Mouse (Mus musculus) small intestine, adult 2 months (tissue): Measurements from ENCODE around the gene Lrrc58. TPM values are rescaled to one million over a fixed set of nuclear protein-coding genes. Genes with fewer than 3 reads are reported as not detected.

Experiments
- H3K27ac ChIP-seq: fragments of 200-500 bp; 2 replicates; pipeline ENCODE4 v1.5.1; 2012; ENCODE audit warnings: low read depth, low read length, control low read depth, inconsistent platforms; ENCODE audit not compliant: insufficient read depth
- H3K27me3 ChIP-seq: fragments of 200-500 bp; 2 replicates; pipeline ENCODE4 v1.6.1; 2012; ENCODE audit warnings: mild to moderate bottlenecking, moderate library complexity, low read length, inconsistent platforms; ENCODE audit not compliant: control insufficient read depth, insufficient read depth
- H3K36me3 ChIP-seq: fragments of 200-500 bp; 2 replicates; pipeline ENCODE4 v1.6.1; 2012; ENCODE audit warnings: mild to moderate bottlenecking, low read length, control low read depth, inconsistent platforms; ENCODE audit not compliant: control insufficient read depth, insufficient read depth
- H3K4me1 ChIP-seq: fragments of 200-500 bp; 2 replicates; pipeline ENCODE4 v1.6.1; 2012; ENCODE audit warnings: low read length, inconsistent platforms, mixed read lengths; ENCODE audit not compliant: control insufficient read depth, insufficient read depth, insufficient read length
- H3K4me3 ChIP-seq: fragments of 200-500 bp; 2 replicates; pipeline ENCODE4 v1.5.1; 2012; ENCODE audit warnings: low read depth, mild to moderate bottlenecking, control low read depth, inconsistent platforms, low read length, moderate library complexity
- CTCF ChIP-seq: fragments of 200-500 bp; IDR thresholded peaks from 2 replicates; pipeline ENCODE4 v1.5.1; 2012; ENCODE audit warnings: low read depth, mild to moderate bottlenecking, control low read depth, inconsistent platforms, low read length, moderate library complexity, mixed read lengths; ENCODE audit not compliant: insufficient replicate concordance, insufficient read length; ENCODE audit errors: extremely low read depth
- POLR2A ChIP-seq: fragments of 200-500 bp; IDR thresholded peaks from 2 replicates; pipeline ENCODE4 v1.6.1; 2012; ENCODE audit warnings: low read depth, mild to moderate bottlenecking, control low read depth, inconsistent platforms, low read length, moderate library complexity
- WGBS: fragments of 180-500 bp; shearing (Covaris S2); methylation state at CpG from one replicate; pipeline ENCODE4 v1.1.7; 2018; 5-methylcytosine and 5-hydroxymethylcytosine counted together
- polyA plus RNA-seq: library from polyadenylated mRNA; depleted of rRNA; stranded (reverse); fragments of >200 nt; gene quantifications from 2 replicates; pipeline ENCODE4 v1.2.3, GENCODE M21; 2012

The Lrrc58 gene
- polyA plus RNA-seq, 1 experiment = 5.1 TPM

- H3K27ac ChIP-seq = no peak overlapping the region
- no peaks in the 10 kb centered on the region for H3K4me1 ChIP-seq
- TF ChIP-seq CTCF (no peak), POLR2A (no peak)
- no peaks in the 10 kb centered on the region for H3K36me3 ChIP-seq
- no peaks in the 10 kb centered on the region for H3K27me3 ChIP-seq
- 42% methylated on average over 3 of the region's 3 CpGs for WGBS
- H3K4me3 ChIP-seq = no peak overlapping the region
Measured at GRCm38 (mm10) chr16:37856327-37856726, 11.9 kb upstream of the Lrrc58 start.

GRCm38 (mm10) chr16:37857495-37857894, 10.7 kb upstream of the Lrrc58 start:
- Histone ChIP-seq H3K4me3 (no peak overlapping the region), H3K4me1 (no peaks in the 10 kb centered on the region), H3K27me3 (no peaks in the 10 kb centered on the region), H3K36me3 (no peaks in the 10 kb centered on the region), H3K27ac (no peak overlapping the region)
- 74% methylated on average over 8 of the region's 8 CpGs for WGBS
- TF ChIP-seq CTCF (no peak), POLR2A (no peak)

GRCm38 (mm10) chr16:37860213-37860612, 8.0 kb upstream of the Lrrc58 start:
- no peak for TF ChIP-seq POLR2A
- no peak for TF ChIP-seq CTCF
- no peaks in the 10 kb centered on the region for H3K4me1 ChIP-seq
- WGBS = 85% methylated on average over 7 of the region's 7 CpGs
- no peaks in the 10 kb centered on the region for H3K36me3 ChIP-seq
- H3K27me3 ChIP-seq = no peaks in the 10 kb centered on the region
- H3K4me3 ChIP-seq = no peak overlapping the region
- H3K27ac ChIP-seq = no peak overlapping the region

- Histone ChIP-seq H3K4me3 (no peak within 1 kb of the TSS), H3K27ac (no peak within 1 kb of the TSS), H3K4me1 (no peaks in the 10 kb centered on the region), H3K27me3 (no peaks in the 10 kb centered on the region), H3K36me3 (no peaks in the 10 kb centered on the region)
- 69% methylated on average over 7 of the region's 7 CpGs for WGBS
- TF ChIP-seq CTCF (no peak), POLR2A (no peak)
Measured at GRCm38 (mm10) chr16:37861029-37861428, 7.2 kb upstream of the Lrrc58 start, which contains the start of gene Gm36028. Gene Gm36028 (minus strand): TSS chr16:37861146.

- Histone ChIP-seq H3K27ac (no peak overlapping the region), H3K36me3 (no peaks in the 10 kb centered on the region), H3K27me3 (no peaks in the 10 kb centered on the region), H3K4me1 (peaks cover 2% of the 10 kb centered on the region; the same call in 1 of the 2 replicates), H3K4me3 (no peak overlapping the region)
- WGBS = 80% methylated on average over 3 of the region's 3 CpGs
- no peak for TF ChIP-seq POLR2A
- TF ChIP-seq CTCF = no peak
Measured at GRCm38 (mm10) chr16:37863876-37864275, 4.3 kb upstream of the Lrrc58 start.

- no peak for TF ChIP-seq POLR2A
- no peak for TF ChIP-seq CTCF
- no peaks in the 10 kb centered on the region for H3K36me3 ChIP-seq
- 80% methylated on average over 9 of the region's 9 CpGs for WGBS
- no peak overlapping the region for H3K4me3 ChIP-seq
- H3K4me1 ChIP-seq = peaks cover 5% of the 10 kb centered on the region; the same call in 1 of the 2 replicates
- no peaks in the 10 kb centered on the region for H3K27me3 ChIP-seq
- H3K27ac ChIP-seq = no peak overlapping the region
Measured at GRCm38 (mm10) chr16:37865841-37866240, 2.3 kb upstream of the Lrrc58 start.

- Histone ChIP-seq H3K27me3 (no peaks in the 10 kb centered on the region), H3K36me3 (no peaks in the 10 kb centered on the region), H3K4me3 (peak overlapping the region; percentile 78), H3K27ac (peak overlapping the region; percentile 77), H3K4me1 (peaks cover 9% of the 10 kb centered on the region)
- TF ChIP-seq POLR2A (no peak; the same call in 1 of the 2 replicates), CTCF (no peak)
- WGBS = under 1% methylated on average over 87 of the region's 87 CpGs
Measured at GRCm38 (mm10) chr16:37868506-37869469, 599 bp downstream of the Lrrc58 start.
